Mouse (Mus musculus) midbrain, embryonic 14.5 days (tissue): ENCODE measurements at regions not wholly inside any gene's neighbourhood (a gene's known extent, or its start where the extent isn't known, plus 50 kb on each side); places are given as distances from the start of the nearest gene placed in this dataset. TPM values are rescaled to one million over a fixed set of nuclear protein-coding genes. Genes with fewer than 3 reads are reported as not detected.

Experiments
- ATAC-seq: fragments of 200-750 bp; cut with Nextera tagmentation; 2 replicates; pipeline ENCODE4 v1.8.0; 2017; ENCODE audit warnings: moderate number of reproducible peaks, moderate library complexity; ENCODE audit not compliant: low FRiP score, low TSS enrichment
- DNase-seq: peaks from one replicate; pipeline ENCODE4 v3.0.0-alpha.2; 2015
- H3K27ac ChIP-seq: fragments of 300-500 bp; sonication (generic); replicated peaks from 2 replicates; pipeline ENCODE4 v1.5.1; 2014; ENCODE audit warnings: mild to moderate bottlenecking, low read depth, low read length, moderate library complexity
- H3K27me3 ChIP-seq: fragments of 300-500 bp; sonication (generic); 2 replicates; pipeline ENCODE4 v1.6.1; 2014; ENCODE audit warnings: low read length, control low read depth, mixed read lengths; ENCODE audit not compliant: control insufficient read depth, insufficient read depth
- H3K36me3 ChIP-seq: fragments of 300-500 bp; sonication (generic); 2 replicates; pipeline ENCODE4 v1.6.1; 2014; ENCODE audit warnings: low read length, control low read depth; ENCODE audit not compliant: control insufficient read depth, insufficient read depth
- H3K4me1 ChIP-seq: fragments of 300-500 bp; sonication (generic); 2 replicates; pipeline ENCODE4 v1.6.1; 2014; ENCODE audit warnings: mild to moderate bottlenecking, antibody characterized with exemption, low read length, control low read depth; ENCODE audit not compliant: control insufficient read depth, insufficient read depth
- H3K4me2 ChIP-seq: fragments of 300-500 bp; sonication (generic); 2 replicates; pipeline ENCODE4 v1.6.1; 2014; ENCODE audit warnings: mild to moderate bottlenecking, low read length, moderate library complexity
- H3K4me3 ChIP-seq: fragments of 300-500 bp; sonication (generic); replicated peaks from 2 replicates; pipeline ENCODE4 v1.5.1; 2014; ENCODE audit warnings: low read depth, low read length
- H3K9ac ChIP-seq: fragments of 300-500 bp; sonication (generic); replicated peaks from 2 replicates; pipeline ENCODE4 v1.6.1; 2014; ENCODE audit warnings: mild to moderate bottlenecking, low read length, moderate library complexity
- H3K9me3 ChIP-seq: fragments of 300-500 bp; sonication (generic); 2 replicates; pipeline ENCODE4 v1.6.1; 2016; ENCODE audit warnings: low read length, control low read depth, mixed read lengths; ENCODE audit not compliant: control insufficient read depth
- WGBS: fragments of 180-500 bp; shearing (Covaris S2); extraction: QIAGEN DNeasy Blood & Tissue Kit; methylation state at CpG from one replicate; pipeline ENCODE4 v1.1.7; 2014; 5-methylcytosine and 5-hydroxymethylcytosine counted together
- microRNA-seq: library from miRNA; unstranded; fragments of <30 nt; microRNA quantifications from one replicate; pipeline ENCODE4, GENCODE M21; 2016

- ATAC-seq (no peak), DNase-seq (no peak)
- Histone ChIP-seq H3K9ac (no peak overlapping the region), H3K27ac (no peak overlapping the region), H3K4me3 (no peak overlapping the region), H3K27me3 (no peaks in the 10 kb centered on the region), H3K4me2 (no peak overlapping the region), H3K9me3 (no peaks in the 10 kb centered on the region), H3K36me3 (no peaks in the 10 kb centered on the region), H3K4me1 (no peaks in the 10 kb centered on the region)
- 42% methylated on average over 1 of the region's 1 CpGs for WGBS
Observed at GRCm38 (mm10) chrX:93160956-93161355, 125.3 kb upstream of the Arx start.

Small RNA genes lying in the stretch of these regions (microRNA-seq; reads per million reads assigned to microRNA genes)
- not detected for gene Gm24973
